Mouse (Mus musculus): ENCODE results near the gene Ptprm.

DNA sequence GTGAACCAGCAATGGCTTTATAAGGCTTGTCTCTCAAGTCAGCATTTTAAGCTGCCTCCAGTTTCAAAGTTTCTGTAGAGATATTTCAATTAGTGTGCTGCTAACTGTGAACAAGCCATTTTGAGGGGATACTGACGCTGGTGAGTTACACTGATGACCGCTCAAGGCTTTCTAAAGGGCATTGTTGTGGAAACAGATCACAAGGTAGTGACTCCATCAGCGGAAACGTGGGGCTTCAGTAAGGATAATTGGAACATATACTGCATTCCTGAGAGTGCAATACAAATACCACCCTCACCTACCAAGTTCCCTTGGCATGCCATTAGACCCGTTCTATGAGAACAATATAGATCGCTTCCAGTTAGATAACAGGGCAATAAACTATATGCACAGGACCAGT, 393.7 kb downstream of the Ptprm start:
- TF ChIP-seq CTCF (IDR thresholded peaks at IDR 0.05; ENCODE audit: borderline replicate concordance, insufficient read depth, low read depth, low read length) (no peak), POLR2A (IDR thresholded peaks at IDR 0.05; ENCODE audit: borderline replicate concordance, insufficient read depth, low read length) (no peak)

Data from cerebellum, adult 2 months (tissue).